Mouse (Mus musculus): ENCODE measurements around the gene Rffl. TPM values are rescaled to one million over a fixed set of nuclear protein-coding genes. Genes with fewer than 3 reads are reported as not detected.
"Not testable (repeated sequence)": the region's sequence is repeated elsewhere in the genome, so short reads cannot be mapped to it uniquely, and the experiment has no call there.

Gene Rffl
- total RNA-seq, 1 experiment from 2014 or later, result 21.5 TPM

DNA sequence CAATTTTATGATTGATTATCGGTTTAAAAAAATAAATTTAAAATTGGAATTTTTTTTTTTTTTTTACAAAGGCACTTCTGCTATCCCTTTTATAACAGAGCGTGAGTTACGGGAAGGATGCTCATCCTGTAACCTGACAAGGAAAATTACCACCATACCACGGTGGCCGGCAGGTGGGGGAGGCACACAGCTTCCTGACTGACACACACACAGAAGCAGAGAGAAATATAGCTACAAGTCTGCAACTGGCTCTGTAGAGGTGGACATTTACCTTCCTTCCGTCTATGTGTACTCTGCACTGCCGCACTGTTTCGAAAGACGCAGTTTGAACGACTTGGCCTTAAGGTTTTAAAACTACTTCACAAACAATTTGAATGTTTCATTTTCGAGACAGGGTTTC is 18.9 kb downstream of the Rffl start:
- no peak for ATAC-seq (ENCODE audit: extremely low read depth, insufficient number of reproducible peaks, low FRiP score, poor library complexity, severe bottlenecking)

DNA sequence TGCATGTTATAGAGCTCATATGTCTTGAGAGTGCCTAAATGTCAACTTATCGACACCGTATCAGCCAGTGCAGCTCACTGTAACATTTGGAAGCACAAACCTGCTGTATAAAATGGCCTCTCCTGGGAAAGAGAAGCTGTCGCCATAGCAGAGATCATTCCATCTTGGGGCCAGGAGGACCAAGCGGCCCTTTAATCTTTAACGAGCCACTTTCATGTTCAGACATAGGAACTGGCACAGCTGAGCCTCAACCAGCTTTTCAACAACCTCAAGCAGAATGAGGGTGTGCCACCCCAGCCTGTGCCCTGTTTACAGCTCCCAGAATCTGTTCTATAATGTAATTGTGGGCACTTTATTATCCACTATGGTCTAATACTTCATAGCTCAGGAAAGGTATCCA is 20.8 kb downstream of the Rffl start:
- ATAC-seq (ENCODE audit: extremely low read depth, insufficient number of reproducible peaks, low FRiP score, poor library complexity, severe bottlenecking), result no peak

DNA sequence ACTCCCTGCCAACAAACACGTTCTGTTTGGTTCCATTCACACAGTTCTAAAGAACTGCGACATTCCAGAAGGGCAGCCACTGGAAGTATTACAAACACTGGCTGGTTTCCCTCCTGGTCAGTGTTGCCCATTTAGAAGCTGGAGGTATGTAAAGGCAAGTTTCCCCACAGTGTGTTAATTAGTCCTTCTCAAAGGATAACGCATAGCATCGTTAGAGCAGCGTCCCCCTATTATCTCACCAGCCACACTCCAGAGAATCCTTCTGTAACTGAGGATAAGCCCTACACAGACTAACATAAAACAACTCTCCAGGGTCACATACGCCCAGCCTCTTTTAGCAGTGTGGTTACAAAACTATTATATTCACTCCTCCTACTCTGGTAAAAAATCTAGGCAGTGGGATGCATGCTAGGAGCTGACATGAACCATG is 23.4 kb downstream of the Rffl start:
- ATAC-seq (ENCODE audit: extremely low read depth, insufficient number of reproducible peaks, low FRiP score, poor library complexity, severe bottlenecking), result no peak

DNA sequence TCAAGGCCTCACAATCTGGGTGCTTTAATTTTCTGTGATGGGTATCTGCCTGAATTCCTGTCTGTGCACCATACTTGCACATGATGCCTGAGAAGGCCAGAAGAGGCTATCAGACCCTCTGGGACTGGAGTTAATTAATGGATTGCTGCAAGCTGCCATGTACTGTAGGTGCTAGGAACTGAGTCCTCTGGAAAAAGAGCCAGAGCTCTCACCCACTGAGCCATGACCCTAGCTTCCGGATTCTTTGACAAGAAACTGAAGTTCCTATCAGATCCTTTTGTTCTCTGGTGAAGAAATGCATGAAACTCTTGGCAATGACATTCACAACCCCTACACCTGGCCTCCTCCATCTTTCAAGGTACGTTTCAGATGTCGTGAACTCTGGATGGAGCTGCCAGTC is 24.1 kb downstream of the Rffl start:
- ATAC-seq (ENCODE audit: extremely low read depth, insufficient number of reproducible peaks, low FRiP score, poor library complexity, severe bottlenecking), result no peak

DNA sequence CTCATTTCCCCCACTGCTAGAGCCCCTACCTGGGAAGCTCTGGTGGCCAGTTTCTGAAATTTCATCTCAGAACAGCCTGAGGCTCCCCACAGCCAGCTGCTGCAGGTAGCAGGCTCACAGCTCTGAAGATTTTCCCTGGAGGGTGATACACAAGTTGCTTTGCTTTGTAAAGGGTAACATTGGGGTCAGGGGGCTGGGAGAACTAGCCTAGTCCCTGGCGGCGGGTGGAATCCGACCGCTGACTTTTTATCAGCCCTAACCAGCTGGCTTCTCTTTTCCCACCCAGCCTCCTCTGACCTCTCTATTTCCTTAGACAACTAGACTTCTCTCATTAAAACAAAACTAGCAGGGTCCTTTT is 25.0 kb downstream of the Rffl start:
- no peak for ATAC-seq (ENCODE audit: extremely low read depth, insufficient number of reproducible peaks, low FRiP score, poor library complexity, severe bottlenecking)

DNA sequence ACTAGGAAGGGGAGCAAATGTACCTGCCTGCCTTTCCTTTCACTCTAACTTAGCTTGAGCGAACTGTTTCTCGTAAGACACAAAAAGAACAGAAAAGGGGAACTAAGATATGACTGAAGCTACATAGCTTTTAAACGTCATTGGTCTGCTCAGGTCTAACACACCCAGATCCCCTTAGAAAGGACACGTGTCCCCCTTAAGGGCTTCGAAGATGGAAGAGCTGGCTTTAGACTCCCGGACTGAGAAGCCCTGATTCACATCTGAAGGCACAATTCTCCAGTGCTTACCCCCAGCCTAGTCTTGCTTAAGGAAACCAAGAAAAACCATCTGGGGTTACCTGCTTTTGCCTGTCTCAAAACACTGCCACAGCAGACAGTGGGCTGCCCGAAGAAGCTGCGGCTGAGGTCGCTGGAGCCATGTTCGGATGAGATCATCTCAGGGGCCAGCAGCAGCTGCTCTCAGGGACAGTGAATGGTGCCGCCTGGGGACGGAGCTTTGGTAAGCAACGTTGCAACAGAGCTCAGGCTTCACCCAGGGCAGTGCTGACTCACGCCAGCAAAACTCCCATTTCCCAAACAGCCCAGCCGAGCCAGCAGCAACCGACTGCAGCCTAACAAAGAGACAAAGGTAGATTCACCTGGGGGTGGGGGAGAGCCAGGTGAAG is 25.5 kb downstream of the Rffl start:
- peak; percentile 86 for ATAC-seq (ENCODE audit: extremely low read depth, insufficient number of reproducible peaks, low FRiP score, poor library complexity, severe bottlenecking)

DNA sequence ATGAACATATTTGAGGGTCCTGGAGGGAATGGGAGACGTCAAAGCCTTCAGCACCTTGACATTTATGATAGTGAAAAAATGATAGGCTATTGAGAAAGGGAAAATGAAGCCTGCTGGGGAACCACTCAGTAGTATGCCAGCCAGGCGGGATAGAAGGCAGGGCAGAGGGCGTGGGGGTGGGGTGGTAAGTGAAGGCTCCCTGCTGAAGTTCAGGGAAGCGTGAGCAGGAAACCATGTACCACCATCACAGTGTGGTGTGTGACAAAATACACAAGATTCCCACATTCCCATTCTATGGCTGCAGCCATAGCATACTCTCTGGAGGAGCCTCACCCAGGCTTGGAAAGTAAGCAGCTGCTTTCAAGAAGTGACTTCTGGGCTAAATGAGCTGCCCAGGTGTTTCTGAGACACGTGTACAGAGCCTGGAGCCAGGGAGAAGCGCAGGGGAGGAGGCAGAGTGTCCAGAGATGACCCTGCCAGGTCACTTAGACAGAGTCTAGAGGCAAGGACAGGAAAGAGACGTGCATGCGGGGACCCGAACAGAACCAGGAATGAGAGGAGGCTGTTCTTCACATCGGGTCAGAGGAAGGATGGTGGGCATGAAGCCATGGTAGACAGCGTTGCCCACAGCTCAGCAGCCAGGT is 26.1 kb downstream of the Rffl start:
- no peak for ATAC-seq (ENCODE audit: extremely low read depth, insufficient number of reproducible peaks, low FRiP score, poor library complexity, severe bottlenecking)

DNA sequence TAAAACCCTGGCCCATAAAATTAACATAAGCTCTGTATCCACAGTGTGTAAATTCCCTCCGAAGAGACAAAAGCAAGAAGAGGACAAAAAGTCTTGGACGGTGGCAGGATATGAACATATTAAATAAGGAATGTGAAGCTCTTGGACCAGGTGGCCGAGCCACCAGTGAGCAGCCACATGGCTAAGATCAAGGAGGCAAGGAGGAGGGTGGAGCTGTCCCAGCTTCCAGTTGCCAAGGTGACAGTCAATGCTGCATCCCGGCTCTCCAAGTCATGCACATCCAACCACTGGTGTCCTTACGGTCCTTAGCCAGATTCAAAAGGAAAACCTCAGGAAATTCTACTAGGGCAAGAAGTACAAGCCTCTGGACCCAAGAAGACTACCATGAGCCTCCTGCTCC is 32.5 kb downstream of the Rffl start:
- ATAC-seq (ENCODE audit: extremely low read depth, insufficient number of reproducible peaks, low FRiP score, poor library complexity, severe bottlenecking), result no peak

DNA sequence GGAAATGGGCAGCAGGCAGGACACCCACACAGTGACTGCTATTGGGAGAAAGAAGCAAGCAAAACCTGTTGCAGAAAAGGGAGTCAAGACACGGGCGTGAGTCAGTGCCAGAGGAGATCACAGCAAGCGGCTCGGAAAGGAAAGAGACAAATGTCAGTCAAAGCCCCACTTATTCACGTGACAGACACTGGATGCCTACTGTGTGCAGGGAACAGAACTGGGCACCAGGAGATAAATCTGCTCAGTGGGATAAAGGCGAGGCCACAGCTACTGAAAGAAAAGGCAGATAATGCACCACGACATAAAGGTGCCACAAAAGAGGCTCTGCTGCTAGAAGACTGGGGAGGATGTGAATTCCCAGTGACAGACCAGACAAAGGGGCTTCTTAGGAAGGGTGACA is 33.2 kb downstream of the Rffl start:
- ATAC-seq (ENCODE audit: extremely low read depth, insufficient number of reproducible peaks, low FRiP score, poor library complexity, severe bottlenecking), result no peak

DNA sequence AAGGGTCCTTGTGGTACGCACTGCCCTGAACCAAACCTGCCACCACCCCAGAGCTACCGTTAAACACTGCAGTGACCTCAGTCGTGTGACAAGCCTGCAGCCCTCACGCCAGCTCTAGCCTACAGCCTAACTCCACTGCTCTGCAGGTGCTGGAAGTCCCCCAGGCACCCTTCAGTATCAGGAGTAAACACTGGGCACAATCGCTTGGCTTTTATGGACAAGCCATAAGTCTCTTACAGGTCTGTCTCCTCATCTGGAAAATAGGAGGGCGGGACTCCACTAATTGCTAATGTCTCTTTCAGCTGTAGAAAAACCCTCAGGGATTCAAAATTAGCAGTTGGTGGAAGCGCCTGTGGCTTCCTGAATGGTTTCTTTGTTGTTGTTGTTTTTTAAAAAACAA is 33.8 kb downstream of the Rffl start:
- no peak for ATAC-seq (ENCODE audit: extremely low read depth, insufficient number of reproducible peaks, low FRiP score, poor library complexity, severe bottlenecking)

DNA sequence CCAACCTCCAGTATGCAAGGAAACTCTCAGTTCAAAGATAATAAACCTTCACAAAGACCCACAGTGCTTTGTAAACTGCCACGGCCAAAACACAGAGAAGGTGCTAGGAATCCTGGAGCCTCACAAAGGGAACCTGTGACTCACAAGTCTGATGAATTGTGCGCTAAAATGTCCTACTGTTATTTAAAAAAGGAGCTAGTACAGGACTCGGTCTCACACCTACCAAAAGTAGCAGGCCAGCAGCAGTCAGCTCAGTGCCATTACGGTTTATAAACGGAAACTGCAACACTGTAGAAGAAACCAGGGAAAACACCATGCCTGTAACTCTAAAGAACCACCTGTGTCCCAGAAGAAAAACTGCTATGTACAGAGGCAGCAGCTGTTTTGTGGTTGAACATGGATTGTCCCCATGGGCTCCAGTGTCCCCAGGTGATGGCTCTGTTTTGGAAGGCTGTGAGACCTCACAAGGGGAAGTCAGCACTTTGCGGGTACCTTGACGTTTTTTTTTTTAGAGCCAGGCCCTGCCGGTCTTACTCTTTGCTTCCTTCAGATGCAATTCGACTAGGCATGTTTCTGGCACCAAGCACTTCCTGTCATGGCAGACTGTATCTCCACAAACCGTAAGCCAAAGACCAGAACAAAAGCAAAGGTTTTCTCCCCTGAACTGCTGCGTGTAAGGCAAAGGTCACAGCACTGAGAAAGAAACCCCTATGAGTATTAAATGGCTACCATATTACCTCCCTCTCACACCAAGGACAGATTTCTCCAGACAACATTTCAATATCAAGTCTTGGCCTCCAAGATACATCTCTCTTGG is 35.2 kb downstream of the Rffl start:
- no peak for ATAC-seq (ENCODE audit: extremely low read depth, insufficient number of reproducible peaks, low FRiP score, poor library complexity, severe bottlenecking)

DNA sequence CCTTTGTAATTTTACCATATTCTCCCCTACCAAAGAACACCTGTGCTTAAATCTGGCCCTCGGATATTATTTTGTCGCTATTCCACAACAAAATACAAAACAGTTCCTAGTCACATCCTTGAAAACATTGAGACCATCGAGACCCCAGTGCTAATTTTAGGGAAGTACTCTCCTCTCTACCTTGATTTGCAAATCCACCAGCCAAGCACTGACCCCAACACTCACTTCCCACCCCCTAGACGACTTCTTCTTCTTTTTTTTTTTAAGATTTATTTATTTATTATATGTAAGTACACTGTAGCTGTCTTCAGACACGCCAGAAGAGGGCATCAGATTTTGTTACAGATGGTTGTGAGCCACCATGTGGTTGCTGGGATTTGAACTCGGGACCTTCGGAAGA is 36.7 kb downstream of the Rffl start:
- ATAC-seq (ENCODE audit: extremely low read depth, insufficient number of reproducible peaks, low FRiP score, poor library complexity, severe bottlenecking), result not testable (repeated sequence)

DNA sequence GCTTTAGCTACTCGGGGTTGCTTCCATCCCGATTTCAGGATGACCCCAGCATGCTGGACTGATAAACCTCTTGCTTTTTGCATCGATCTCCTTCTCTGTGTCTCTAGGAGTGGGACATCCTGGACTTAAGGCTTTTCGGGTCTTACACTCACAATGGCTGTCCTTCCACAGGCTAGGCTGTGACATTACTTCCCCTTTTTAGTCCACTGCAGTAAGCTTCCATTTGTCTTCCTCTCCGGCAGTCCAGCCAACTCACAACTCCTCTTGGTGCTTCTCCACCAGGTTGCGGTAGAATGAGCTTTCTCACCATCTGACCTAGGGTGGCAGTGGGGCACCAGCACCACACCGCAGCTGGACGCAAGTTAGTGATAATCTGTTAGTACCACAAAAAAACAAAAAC is 37.1 kb downstream of the Rffl start:
- peak; percentile 56; the same call in 1 of the 2 replicates for ATAC-seq (ENCODE audit: extremely low read depth, insufficient number of reproducible peaks, low FRiP score, poor library complexity, severe bottlenecking)

DNA sequence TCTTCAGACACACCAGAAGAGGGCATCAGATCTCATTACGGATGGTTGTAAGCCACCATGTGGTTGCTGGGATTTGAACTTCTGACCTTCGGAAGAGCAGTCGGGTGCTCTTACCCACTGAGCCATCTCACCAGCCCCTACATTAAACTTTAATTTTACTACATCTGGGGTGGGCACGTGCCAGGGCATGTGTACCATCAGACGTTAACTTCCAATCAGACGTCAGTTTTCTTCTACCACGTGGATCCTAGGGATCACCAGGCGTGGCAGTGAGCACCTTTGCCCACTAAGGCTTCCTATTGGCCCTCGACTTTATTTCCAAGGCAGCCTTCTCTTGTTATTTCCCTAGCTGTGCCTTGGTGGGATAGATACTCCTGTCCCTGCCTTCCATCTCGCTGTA is 38.6 kb downstream of the Rffl start:
- not testable (repeated sequence) for ATAC-seq (ENCODE audit: extremely low read depth, insufficient number of reproducible peaks, low FRiP score, poor library complexity, severe bottlenecking)

DNA sequence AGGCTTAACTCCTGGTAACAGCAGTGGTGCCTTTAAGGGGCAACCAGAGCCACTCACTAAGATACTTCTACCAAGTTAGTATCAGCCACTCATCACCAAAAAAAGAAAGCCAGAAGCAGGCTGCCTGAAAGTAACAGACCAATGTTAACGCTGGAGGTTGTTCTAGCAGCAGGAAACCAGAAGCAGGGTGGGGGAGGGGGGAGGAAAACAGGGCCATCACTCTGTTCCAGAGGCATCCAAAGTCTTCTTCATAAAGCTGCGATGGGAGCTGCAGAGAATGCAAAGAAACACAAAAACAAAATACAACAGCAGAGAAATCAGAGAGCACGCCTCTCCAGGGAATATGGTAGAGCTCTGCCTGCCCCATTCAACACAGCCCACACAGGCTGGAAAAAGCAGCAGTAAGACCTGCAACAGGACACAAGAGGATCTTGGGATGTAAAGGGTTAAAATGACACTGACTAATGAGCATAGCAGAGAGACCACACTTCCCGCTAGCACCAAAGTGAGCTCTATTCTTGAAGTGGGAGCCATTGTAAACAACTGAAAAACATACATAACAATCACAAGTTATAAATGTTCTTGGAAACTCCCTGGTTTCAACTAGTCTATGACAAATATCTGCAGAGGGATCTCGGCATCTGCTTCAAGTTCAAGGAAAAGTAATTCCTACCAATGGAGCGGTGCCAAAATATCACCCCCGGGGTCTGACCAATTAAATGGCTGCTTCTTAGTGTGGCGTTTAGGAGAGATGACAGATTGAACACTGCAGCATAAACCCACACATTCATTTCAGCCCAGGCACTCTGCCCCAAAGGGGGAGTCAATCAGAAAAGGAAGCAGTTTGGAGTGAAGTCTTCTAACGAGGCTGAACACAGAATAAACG is 39.8 kb downstream of the Rffl start:
- no peak for ATAC-seq (ENCODE audit: extremely low read depth, insufficient number of reproducible peaks, low FRiP score, poor library complexity, severe bottlenecking)

DNA sequence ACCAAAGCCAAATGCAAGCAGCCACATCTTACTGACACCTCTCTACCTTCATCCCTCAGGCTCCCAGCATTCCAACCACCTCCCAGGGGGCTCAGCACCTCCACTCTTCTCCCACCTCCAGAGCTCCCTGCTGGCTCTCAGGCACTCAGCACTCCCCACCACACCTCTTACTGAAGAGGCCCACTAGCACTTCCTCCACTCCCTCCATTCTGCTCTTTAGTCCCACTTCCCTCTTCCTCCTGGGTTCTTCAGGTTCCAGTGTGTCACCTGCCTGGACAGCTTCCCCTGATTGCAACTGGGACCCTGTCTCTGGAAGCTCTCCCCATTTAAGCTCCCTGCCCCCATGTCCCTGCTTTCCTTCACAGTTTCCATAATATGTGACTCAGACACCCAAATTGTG is 44.2 kb downstream of the Rffl start:
- ATAC-seq (ENCODE audit: extremely low read depth, insufficient number of reproducible peaks, low FRiP score, poor library complexity, severe bottlenecking), result no peak

DNA sequence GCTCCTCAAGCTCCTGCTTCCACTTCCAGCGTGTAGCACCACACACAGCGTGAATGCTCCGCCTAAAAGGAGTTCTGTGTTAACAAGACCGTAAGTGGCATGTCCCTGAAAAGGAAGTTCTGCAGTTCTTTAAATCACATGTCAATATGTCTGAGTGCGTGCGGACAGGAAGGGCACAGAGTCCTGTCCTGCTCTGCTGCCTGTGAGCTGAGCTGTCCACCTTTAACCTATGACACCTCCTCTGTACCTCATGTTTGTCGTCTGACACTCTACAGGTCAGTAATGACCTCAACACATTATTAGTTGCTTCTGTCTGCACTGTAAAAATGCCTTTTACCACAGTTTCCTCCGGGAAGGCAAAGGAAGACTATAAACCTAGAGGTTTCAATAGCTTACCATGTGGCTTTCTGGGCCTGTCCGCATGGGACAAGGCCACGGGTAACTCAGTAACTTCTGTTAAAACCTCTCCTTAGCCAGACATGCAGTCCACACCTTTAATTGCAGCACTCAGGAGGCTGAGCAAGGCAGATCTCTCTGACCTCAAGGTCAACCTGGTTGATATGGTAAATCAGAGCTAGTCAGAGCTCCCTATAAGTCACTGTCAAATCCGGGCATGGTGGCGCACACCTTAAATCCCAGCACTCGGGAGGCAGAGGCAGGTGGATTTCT is 50.1 kb downstream of the Rffl start:
- no peak for ATAC-seq (ENCODE audit: extremely low read depth, insufficient number of reproducible peaks, low FRiP score, poor library complexity, severe bottlenecking)

DNA sequence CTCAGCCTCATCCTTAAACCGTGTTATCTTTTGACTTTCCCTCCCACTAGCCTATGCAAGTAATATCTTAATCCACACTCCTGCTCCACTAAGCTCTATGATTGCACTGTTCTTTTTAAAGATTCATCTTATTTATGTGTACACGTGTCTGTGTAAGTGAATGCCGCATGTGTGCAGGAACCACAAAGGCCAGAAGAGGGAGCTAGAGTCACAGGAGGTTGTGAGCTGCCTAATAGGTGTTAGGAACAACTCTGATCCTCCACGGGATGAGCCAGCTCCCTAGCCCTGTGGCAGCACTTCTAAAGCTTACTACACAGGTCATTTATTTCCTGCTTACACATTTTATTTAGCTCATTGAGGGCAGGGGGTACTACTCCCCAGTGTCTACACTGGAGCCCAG is 51.7 kb downstream of the Rffl start:
- ATAC-seq (ENCODE audit: extremely low read depth, insufficient number of reproducible peaks, low FRiP score, poor library complexity, severe bottlenecking), result peak; percentile 59; the same call in 1 of the 2 replicates

DNA sequence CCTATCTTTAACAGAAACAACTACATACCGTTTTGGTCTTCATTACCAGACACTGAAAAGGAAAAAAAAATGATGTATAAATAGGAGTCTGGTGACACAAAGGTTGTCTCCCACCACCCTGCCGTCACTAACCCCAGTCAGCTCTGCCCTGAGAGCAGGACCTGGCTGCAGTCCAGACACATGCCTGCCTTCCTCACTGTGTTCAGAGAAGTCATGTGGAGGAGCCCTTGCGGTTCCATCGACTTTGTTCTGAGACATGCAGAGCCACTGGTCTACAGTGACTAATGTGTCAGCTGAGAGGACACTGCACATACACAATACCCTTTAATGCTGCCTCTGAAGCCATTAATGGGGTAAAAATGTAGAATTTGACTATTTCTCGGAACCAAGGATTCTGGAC is 62.5 kb downstream of the Rffl start:
- no peak for ATAC-seq (ENCODE audit: extremely low read depth, insufficient number of reproducible peaks, low FRiP score, poor library complexity, severe bottlenecking)
